Mouse (Mus musculus): ENCODE measurements around the gene Card9.
"Not testable (repeated sequence)": the region's sequence is repeated elsewhere in the genome, so short reads cannot be mapped to it uniquely, and the experiment has no call there.

Card9 gene

GRCm38 (mm10) chr2:26360772-26361171 lies at the start of gene Card9:
Card9 (minus strand) TSS chr2:26360918.
- DNase-seq (ENCODE audit: low spot score in 2 of 2): no peak

DNA sequence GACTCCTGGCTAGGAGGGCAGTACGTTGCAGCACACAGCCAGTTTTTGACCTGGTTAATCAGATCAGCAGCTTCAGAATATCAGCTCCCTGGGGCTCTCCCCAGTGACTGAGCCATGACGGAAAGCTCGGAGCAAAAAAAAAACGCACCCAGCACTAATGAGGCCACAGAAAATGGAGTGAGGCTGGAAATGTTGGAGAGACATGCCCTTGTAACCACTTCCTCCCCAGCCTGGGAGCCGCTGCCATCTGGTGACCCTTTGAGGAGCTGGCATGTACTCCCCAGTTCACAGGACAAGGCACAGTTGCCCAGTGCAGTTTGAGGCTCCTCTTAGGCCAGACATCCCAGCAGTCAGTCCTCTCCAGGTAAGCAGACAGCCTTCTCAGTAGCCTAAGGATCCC lies 49.4 kb upstream of the Card9 start:
- DNase-seq (ENCODE audit: low spot score in 2 of 2): no peak

DNA sequence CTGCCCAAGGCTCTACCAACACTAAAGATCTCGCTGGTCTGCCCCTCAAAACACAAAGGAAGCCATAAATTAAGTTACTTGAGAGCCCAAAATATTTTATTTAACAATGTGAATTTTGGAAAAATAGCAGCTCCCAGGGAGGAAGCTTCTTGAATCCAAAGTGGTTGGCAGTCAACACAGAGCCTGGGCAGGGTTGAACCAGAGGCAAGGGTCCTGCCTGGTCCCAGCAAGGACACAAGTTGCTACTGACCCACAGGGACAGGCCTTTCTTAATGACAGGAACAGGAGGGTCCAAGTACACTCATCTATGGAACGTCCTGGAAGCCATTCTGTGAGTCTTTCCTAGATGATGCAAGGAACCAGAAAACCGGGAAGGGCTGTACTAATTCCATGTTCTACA lies 48.6 kb upstream of the Card9 start:
- DNase-seq (ENCODE audit: low spot score in 2 of 2): no peak

- peak; percentile 87 to 93 for DNase-seq (ENCODE audit: low spot score in 2 of 2)
Measured at GRCm38 (mm10) chr2:26408515-26409356, 48.0 kb upstream of the Card9 start, which contains the start of gene Inpp5e. Inpp5e (minus strand) TSS chr2:26409203.

DNA sequence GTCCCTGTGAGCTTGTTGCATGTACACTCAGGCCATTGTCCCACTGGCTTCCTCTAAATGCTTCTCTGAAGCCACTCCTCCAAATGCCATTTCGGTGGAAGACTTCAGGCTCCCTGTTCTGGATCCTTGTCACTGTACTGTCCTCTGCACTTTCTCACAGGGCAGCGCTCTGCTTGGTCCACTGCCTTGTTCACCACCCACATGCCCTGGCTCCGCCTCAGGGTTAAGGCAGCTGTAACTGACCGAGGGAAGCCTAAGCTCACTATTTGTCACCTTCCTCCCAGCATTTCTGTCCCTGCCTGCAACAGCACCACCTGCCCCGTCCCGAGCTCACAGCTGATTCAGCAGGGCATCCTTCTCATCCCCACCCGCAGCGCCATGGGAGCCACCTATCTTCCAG lies 42.6 kb upstream of the Card9 start:
- no peak for DNase-seq (ENCODE audit: low spot score in 2 of 2)

- DNase-seq (ENCODE audit: low spot score in 2 of 2): no peak
Measured at GRCm38 (mm10) chr2:26402265-26402664, 41.5 kb upstream of the Card9 start.

GRCm38 (mm10) chr2:26401023-26401422 lies 40.3 kb upstream of the Card9 start:
- no peak for DNase-seq (ENCODE audit: low spot score in 2 of 2)

GRCm38 (mm10) chr2:26400296-26400695 lies 39.6 kb upstream of the Card9 start:
- DNase-seq (ENCODE audit: low spot score in 2 of 2): no peak

DNA sequence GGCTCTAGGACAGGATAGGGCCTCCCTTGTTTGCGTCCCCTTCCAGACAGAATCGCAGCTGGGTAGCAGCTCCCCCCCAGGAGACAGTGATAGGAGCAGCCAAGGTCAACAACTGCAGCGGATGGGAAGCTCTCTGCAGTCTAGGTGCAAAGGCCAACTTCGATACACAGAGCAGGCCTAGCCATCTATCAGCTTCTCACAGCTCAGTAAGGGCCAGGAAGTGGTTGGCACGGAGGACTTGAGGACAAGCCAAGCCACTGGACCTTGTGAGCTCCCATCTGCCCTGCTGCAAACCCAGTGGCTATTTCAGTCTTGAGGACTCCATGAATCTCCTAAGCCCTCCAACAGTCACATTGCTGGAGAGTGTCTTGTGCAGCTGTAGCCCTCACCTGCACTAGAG lies 38.9 kb upstream of the Card9 start:
- no peak for DNase-seq (ENCODE audit: low spot score in 2 of 2)

DNA sequence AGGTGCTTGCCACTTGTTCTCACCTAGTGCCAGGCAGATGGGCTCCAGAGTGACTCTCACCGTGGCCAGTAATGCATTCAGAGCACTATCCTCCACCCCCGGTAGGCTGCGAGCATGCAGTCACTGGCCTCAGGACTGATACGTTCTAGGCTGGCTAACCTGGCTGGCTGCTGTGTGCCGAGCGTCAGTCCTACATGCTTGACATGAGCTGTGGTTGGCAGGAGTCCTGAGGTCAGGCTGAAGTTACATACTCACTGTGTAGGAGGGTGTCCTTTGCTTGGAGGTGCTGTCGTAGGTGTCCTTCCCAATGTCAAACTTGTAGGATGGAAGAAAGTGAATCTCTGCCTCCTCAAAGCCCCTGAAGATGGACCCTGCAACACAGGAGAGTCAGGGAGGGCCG lies 38.3 kb upstream of the Card9 start:
- no peak for DNase-seq (ENCODE audit: low spot score in 2 of 2)

DNA sequence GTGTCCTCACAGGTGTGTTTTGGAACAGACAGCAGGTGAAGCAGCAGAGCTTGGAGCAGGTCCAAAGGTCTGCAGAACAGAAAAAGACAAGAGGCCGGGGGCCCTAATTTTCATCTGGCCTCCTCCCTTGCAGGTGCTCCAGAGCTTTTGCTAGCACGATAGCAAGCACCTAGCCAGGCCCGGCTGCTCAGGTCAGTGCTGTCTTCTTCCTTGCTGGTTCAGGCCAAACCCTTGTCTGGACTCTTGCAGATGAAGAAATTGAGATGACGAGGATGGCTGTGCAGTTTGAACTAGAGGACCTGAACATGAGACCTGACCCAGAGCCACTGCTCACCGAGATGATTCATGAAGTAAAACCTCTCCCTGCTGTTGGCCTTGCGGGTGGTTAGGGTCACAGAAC lies 30.9 kb upstream of the Card9 start:
- no peak for DNase-seq (ENCODE audit: low spot score in 2 of 2)

GRCm38 (mm10) chr2:26390954-26391353 lies 30.2 kb upstream of the Card9 start:
- DNase-seq (ENCODE audit: low spot score in 2 of 2): no peak

- DNase-seq (ENCODE audit: low spot score in 2 of 2): peak; percentile 63 to 86
Measured at GRCm38 (mm10) chr2:26389154-26389690, 28.5 kb upstream of the Card9 start, which contains the start of the genes Entr1 and Pmpca. Entr1 (minus strand) TSS chr2:26389316. Pmpca (plus strand) TSS chr2:26389339.

- peak in 1 of 2 experiments; percentile 32 for DNase-seq (ENCODE audit: low spot score in 2 of 2)
Measured at GRCm38 (mm10) chr2:26388682-26389153, 28.0 kb upstream of the Card9 start.

- no peak for DNase-seq (ENCODE audit: low spot score in 2 of 2)
Measured at GRCm38 (mm10) chr2:26387713-26388112, 27.0 kb upstream of the Card9 start.

- not testable (repeated sequence) for DNase-seq (ENCODE audit: low spot score in 2 of 2)
Measured at GRCm38 (mm10) chr2:26380871-26381270, 20.2 kb upstream of the Card9 start.

GRCm38 (mm10) chr2:26380131-26380771 lies 19.5 kb upstream of the Card9 start, which contains the start of gene Snapc4:
Snapc4 (minus strand) TSS chr2:26380653.
- DNase-seq (ENCODE audit: low spot score in 2 of 2): peak; percentile 76 to 81

DNA sequence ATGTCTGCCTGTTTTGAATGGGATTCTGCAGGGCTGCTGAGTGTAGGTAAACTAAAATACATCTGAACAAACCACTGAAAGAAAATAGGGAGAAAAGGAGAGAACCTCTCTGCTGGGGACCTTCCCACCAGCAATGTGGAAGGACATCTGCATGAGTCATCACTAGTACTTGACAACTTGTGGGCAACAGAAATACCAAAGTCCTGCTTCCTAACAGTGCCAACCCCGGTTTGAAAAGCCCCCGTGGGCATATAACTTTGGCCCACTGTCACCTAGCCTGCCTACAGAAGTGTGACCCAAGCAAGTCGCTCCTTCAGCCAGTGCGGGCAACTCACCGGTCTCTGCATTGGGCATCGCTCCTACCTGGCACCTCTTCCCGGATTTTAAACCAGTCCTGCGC lies 11.7 kb upstream of the Card9 start:
- DNase-seq (ENCODE audit: low spot score in 2 of 2): no peak

GRCm38 (mm10) chr2:26368572-26368971 lies 7.9 kb upstream of the Card9 start:
- DNase-seq (ENCODE audit: low spot score in 2 of 2): no peak

DNA sequence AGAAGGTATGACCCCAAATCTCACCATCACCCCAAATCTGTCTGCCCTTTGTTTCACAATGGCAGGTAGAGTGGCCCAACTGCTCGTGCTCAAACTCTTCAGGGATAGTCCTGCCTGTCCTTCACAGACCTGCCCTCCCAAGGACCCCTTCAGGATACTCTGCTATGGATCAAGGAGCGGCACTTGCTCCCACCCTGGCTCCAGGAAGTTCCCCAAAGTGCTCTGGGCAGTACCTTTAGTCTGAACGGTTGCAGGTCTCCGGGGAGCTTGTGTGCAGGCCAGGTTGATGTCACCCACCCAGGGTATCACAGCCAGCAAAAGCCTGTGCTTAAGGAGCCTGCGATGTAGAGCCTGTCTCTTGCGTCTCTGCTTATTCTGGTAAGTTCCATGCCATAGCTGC lies 7.2 kb upstream of the Card9 start:
- no peak for DNase-seq (ENCODE audit: low spot score in 2 of 2)

GRCm38 (mm10) chr2:26364738-26365465 lies 4.2 kb upstream of the Card9 start:
- no peak for DNase-seq (ENCODE audit: low spot score in 2 of 2)

GRCm38 (mm10) chr2:26363481-26363880 lies 2.8 kb upstream of the Card9 start:
- no peak for DNase-seq (ENCODE audit: low spot score in 2 of 2)
